Mouse (Mus musculus): ENCODE measurements around the gene Stbd1.
A peak's percentile ranks its signal among the peaks of the same experiment; 100 is the strongest.

Stbd1 gene

DNA sequence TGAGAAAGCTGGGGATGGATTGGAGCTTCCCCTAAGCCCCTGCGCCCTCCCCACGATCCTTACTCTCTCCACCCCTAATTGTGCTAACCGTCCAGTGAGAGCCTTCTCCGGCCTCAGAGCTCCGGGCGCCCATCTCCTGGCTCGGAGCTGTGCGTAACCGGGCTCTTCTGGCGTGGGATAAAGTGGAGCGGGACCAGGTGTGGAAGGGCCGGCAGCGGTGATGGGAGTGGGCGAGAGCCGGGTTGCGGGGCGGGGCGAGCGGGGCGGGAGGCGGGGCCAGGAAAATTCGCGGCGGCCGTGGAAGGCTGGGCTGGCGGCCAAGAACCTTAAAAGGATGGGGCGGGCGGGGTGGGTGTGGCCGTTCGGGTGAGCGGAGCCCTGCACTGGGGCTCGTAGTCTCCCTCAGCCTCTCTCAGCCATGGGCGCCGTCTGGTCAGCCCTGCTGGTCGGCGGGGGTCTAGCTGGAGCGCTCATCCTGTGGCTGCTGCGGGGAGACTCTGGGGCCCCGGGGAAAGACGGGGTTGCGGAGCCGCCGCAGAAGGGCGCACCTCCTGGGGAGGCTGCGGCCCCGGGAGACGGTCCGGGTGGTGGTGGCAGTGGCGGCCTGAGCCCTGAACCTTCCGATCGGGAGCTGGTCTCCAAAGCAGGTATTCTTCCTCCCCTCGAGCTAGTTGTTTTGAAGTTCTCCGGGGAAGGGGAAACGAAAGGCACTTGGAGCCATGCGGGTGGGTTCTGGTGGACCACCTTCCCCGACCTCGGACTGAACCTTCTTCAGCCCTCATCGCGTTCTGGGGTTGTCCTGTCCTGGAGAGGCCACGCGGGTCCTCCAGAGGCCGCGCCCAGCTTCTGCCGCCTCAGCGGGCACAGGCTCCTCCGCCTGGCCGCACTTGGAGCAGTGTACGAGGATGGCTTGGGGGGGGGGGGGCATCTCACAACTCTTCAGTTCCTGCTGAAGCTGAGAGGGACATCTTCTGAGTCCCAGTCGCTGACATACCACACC is at the start of gene Stbd1:
Gene Stbd1, plus strand, starts transcription at position 351 of the 1,000 bp plus-strand sequence.
- peak; percentile 86 to 87 for DNase-seq

DNA sequence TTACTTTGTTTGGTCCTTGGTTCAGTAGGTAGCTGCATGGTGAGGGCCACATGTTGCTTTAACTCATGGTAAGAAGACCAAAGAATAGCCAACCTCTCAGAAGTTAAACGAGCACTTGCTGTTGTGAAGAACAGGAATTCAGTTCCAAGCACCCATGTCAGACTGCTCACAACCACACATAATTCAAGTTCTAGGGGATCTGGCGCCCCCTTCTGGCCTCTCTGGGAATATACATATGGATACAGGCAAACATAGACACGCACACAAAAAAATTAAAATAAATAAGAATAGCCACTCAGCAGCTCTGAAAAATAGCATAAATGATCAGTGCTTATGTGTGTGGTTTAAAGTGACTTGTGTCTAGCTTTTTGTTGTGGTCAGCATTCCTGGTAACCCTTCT is 48.9 kb upstream of the Stbd1 start:
- DNase-seq: peak in 1 of 2 experiments; percentile 21

DNA sequence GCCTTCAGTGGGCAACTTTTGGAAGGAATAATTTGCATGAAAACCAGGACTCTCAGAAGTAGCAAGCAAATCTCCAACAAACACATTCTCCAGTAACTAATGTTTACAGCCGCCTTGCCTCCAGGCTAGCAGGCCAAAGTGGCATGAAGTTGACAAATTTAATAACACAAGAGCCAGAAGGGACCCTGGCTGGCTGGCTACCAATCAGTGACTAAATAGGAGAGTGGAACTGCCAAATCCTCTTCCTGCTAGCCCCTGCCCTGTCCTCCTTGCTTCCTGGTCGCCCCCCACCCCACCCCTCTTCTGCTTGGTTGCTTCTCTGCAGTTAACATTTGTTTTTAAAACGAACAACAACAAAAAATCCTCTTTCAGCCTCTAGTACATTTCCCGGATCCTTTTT is 48.4 kb upstream of the Stbd1 start:
- peak; percentile 15 to 33 for DNase-seq

DNA sequence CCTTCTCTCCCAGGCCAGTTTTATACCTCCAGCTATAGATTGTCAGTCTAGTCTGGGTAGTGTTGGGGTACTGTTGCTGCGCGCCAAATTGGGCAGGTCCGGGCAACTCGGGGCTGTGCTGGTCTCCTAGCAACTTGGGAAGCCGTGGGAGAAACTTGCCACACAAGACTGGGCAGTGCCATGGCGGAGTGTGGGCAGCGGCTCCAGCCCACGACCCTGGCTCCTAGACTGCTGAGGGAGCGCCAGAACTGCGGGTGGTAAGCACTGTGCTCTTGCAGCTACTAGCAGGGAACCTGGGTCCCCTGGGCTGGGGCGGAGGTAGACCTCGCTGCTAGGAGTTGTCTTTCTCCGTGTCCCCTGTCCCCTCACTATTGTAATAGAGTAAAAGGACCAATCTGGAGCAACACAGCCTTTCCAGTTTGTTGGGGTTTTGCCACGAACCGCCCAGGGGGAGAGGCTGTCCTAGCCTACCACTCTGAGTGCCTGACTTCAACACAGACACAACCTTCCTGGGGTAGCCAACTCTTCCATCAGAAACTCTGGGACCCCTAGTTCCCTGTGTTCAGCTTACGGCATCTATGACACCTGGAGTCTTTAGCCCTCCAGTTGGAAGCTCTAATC is 47.8 kb upstream of the Stbd1 start, which contains the start of gene Fam47e:
Gene Fam47e, plus strand, starts transcription at position 179 of the 621 bp plus-strand sequence.
- peak; percentile 47 to 66 for DNase-seq

DNA sequence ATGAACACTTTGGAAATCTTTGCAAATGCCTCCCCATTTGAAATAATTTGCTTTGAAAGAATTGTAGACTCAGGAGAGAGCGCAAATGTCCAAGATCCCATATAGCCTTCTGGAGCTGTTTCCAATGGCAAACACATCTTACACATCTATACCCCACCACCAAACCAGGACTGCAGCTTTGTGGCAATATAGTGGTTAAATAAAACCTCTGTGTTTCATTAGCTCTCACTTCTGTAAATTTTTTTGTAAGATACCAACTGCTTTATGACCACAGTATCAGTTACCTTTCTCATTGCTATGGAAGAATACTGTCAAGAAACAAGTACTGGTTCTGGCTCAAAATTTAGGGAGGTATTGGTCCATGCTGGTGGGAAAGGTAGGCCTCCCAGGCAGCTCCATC is 46.9 kb upstream of the Stbd1 start:
- no peak for DNase-seq

DNA sequence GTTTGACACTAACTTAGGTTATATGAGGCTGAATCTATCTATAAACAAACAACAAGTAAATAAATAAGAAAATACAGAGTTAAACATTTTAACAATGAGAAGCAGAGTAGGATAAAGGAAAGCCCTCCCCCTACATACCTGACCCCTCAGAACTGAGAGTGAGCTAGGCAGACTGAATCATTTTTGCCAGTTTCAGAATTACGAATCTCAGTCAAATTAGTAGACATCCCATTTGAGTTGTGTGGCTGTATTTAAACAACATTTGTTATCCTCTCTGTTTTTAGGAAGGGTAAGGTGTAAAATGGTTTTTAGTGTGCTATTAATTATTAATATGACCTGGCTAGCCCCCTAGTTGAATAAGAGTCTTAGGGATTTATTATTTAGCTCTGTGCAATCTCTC is 45.3 kb upstream of the Stbd1 start:
- no peak for DNase-seq

DNA sequence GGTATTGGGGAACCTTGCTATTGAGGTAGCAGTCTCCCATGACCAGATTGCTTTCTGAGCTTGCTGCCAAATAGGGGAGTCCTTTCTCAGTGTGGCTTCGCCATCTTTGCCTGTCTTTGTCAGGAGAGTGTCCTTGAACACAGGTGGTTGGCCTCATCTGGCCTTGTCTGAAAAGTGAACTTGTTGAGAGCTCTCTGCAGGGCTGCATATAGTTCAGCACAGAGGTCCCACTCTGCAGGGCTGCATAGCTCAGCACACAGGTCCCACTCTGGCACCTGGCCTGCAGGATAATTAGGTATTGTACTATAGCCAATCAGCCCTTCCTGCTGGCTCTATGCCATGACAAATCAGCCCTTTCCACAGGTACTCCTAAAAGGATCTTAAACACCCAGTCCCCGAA is 42.6 kb upstream of the Stbd1 start:
- no peak for DNase-seq

DNA sequence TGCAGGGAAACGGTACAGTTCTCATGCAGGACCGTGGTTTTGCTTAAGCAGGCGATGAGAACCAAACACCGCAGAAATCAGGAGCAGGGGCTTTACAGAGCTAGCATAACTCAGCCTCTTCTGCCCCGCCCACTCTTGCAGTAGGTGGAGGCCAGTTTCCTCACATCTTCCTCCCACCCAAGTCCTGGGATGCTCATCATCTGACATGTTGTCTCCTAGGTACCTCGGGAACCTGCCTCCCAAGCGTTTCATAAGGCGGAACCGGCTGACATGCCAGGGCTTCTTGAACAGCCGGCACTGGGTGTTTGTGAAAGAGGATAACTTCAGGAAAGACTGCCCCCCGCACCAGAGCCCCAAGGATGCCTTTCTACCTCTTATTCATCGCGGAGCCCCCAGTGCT is 40.8 kb upstream of the Stbd1 start:
- DNase-seq: no peak

DNA sequence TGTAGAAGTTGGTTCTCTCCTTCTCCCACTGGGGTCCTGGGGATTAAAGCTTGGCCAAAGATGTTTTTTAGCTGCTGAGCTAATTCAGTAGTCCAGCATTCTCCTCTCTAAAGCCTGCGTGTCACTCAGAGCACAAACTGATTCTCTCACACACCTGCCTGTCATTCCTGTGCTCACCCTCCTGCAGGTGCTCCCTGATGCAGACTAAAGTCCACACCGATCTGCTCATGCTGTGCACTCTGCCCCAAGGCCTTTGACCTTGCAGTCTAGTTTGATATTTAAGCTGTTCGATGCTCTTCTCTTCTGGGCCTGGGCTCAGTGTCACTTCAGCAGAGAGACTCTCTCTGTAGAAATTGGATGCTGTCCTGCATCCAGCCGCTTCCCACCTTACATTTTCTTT is 31.6 kb upstream of the Stbd1 start:
- DNase-seq: no peak

DNA sequence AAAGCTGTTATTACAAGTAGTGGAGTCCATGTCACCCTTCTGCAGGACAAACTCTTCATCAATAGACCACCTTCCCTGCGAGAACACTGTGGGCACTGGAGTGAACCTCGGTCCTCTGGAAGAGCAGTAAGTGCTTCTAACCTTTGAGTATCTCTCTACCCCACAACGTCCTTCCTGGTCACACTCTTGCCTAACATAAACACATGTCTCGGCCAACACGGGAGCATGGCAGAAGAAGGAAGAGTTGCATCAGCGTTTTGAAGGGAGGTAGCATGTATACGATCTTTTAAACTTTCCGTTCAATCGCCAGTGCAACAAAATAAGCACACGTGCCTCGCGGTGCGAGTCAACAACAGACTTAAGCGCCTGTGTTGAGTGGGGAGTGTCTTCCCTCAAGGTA is 23.3 kb upstream of the Stbd1 start:
- DNase-seq: no peak

DNA sequence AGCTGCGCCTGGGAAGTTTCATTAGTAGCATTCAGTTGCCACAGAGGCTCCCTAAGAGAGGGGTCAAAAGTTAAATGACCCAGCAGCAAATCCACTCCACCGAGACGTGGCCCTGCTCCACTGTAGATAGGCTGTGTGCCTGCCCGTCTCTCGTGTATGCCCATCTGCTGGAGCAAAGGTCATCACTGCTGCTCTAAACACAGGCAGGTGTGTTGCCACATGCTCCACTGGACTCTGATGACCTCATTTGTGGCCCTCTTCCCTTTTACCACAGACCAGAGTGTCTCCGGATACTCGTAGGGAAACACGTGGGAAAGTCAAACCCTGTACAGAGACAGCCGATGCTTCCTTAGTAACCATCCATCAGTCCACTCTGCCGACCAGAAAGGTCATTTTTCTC is 16.9 kb upstream of the Stbd1 start:
- no peak for DNase-seq

DNA sequence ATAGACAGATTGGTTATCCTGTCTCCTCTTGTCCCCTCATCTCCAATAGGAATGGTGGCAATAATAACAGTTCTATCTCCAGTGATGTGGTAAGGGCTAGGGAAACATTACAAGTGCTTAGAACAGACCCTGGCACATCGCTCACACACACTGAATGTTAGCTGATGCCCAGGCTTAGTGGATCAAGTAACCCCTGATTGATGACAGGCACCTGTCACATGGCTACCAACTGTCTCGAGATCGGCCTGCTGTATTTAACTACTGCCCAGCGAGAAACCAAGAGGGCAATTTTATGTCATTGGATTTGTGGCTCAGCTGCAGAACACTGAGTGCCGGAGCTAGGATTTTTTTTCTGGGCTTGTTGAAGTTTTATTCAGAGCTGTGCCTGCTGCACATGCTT is 7.8 kb upstream of the Stbd1 start:
- DNase-seq: no peak

DNA sequence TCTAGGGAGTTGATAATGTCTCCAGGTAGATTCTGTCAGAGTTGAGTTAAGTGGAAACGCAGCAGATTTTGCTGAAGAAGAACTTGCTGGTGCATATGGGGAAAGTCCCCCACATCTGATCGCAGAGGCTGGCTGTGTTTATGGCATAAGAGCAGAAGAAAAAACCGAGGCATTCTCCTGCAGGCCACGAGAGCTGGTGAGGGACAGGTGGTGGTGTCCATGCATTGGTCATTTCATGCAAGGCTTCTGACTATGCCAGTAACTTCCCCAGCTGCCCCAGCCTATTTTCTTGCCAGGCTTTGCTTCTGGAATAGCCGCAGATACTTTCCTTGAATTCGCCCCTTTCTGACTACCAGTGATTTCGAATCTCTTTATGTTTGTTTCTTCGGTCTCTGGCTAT is 6.0 kb upstream of the Stbd1 start:
- no peak for DNase-seq

DNA sequence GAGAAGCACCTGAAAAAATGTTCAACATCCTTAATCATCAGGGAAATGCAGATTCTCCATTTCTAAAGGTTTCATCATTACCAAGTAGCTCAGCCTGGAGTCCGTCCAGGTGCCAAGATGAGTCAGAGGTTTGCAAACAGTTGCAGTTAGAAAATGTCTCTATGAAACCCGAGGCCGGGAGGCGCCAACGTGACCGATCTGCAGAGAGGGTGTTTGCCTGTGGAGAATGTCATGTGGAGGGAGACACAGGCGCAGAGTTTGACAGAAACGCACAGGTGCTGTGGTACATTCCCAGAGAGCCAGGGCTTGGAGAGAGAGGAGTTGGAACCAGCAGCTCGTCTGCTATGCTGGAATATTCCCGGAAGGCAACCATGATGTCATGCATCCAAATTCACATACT is 3.8 kb upstream of the Stbd1 start:
- DNase-seq: no peak

DNA sequence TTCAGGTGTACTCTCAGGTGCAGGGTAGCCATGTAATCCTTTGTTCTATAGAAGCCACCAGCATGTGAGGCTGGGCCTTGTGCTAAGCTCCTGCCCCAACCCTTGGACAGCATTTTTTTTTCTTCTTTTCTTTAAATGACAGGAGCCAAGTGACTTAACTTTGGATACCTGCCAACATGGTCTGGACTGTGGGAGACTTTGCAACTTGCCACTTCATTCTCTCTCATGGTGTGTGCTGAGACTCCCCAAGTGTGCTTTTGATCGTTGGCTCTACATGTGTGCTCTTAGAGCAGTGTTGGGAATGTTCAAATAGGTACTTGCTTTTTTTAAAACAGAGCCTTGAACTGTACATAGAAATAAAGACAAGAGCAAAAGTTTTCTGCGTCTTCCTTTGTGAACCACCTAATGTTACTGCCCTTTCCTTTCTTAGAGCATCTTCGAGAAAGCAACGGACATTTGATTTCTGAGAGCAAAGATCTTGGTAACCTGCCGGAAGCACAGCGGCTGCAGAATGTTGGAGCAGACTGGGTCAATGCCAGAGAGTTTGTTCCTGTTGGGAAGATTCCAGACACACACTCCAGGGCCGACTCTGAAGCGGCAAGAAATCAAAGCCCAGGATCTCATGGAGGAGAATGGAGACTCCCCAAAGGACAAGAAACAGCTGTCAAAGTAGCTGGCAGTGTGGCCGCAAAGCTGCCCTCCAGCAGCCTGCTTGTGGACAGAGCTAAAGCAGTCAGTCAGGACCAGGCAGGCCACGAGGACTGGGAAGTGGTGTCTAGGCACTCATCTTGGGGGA is 1.8 kb downstream of the Stbd1 start:
- DNase-seq: peak; percentile 51 to 66

DNA sequence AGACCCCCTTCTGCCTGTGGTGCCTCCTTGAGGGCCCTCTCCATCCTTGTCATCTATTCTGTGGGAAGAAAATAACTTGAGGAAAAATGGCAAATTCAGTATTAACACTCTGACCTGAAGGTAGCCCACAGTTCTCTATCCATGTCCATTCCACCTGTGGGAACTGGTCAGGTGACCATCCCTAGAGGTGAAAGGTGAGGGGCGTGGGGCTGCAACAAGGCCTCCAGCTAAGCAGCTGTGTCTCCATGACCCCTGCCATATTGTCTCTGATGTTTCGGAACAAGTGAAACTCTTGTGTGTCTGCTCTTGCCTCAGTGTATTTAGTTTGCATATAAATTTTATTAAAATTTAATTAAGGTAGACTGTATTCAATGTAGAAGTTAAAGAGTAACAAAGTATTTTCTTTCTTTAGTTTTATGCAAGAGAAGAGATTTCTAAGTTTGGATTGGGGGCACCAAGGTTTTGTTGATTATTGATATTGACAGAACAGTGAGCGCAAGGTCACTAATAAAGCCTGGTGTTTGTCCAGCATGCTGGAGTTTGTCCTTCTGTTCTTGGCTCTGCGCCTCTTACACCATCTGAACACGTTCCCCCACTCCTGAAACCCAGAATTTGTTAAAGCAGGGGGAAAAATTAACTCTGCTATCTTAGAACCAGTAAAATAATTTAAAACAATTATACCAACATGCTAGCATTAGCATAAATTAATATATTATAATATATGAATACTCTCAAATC is 4.8 kb downstream of the Stbd1 start:
- DNase-seq: no peak

DNA sequence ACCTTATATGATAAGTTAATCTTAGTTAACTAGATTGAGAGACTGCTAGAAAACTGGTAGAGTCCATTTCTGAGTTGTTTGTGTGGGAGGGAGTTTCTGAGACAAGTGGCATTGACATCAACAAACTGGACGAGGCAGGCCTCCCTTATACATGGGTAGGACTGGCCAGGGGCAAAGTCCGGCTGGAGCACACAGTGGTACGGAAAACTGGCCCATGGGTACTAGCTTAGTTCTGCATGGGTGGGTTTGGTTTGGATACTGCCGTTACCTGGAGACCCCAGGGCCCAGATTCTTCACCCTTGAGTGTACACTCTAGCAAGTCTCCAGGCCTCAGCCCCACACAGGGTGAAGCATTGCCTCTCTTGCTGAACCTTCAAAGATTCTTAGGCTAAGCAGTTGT is 9.9 kb downstream of the Stbd1 start:
- DNase-seq: peak in 1 of 2 experiments; percentile 26

DNA sequence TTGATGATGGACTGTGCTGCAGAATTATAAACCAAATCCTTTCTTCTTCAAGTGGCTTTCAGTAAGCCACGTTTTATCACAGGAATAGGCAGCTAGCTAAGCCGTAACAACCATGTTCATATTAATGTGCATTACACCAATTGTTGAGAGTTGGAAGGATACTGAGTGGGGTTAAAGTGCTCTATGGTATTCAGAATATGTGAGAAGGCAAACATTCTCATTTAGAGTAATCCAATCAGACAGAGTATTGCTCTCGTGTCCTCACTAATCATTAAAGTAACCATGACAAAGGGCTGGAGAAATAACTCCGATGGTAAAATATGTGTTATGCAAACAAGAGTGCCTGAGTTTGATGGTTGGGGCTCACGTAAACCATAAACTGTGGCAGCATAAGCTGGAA is 19.0 kb downstream of the Stbd1 start:
- DNase-seq: no peak

DNA sequence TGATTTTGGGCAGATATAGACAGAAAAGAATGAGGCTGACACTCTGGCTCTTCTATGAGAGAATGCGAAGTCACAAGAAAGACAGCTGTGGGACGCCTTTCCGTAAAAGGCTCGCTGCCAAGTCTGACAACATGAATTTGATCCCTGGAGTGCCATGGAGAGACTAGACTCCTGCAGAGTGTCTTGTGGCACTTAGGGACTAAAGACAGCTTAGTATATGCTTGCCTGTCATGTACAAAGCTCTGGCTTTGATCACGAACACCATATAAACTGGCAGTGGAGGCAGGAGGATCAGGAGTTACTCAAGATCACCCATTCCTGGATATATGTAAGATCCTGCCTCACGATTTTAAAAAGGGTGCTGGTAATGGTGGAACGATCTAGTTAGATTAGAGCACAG is 25.1 kb downstream of the Stbd1 start:
- DNase-seq: no peak

DNA sequence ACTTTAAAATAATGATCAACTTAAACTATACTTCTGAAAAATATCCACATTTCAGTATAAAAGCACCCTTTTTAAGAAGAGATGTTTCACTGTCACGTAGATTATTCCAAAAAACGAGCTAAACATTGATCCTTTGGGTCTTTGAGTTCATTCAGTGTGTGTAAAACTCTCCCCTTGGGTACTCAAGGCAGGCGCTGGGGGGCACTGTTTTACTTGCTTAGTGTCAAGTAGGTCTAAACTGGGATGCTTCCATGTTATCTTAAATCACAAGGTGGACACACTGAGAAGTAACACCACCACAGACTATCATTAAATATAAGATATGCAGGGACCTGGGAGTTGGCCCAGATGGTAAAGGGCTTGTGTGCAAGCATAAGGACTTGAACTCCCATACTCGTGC is 30.7 kb downstream of the Stbd1 start:
- peak; percentile 12 to 27 for DNase-seq

DNA sequence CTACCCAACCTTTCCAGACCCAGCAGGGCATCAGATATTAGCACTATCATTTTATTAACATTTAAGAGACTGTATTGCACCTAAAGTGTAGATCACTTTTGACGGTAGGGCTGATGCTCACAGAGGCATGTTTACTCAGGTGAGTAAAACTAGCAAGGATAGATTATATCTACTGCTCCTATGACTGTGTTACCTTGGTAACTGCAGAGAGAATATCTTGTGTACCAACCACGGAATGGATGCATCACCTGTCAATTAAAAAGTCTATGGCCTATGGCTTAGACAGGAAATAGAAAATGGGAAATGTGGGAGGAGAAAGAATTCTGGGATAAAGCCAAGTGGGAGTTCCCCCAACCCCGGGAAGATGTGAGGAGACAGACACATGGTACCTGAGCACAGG is 32.1 kb downstream of the Stbd1 start:
- no peak for DNase-seq

DNA sequence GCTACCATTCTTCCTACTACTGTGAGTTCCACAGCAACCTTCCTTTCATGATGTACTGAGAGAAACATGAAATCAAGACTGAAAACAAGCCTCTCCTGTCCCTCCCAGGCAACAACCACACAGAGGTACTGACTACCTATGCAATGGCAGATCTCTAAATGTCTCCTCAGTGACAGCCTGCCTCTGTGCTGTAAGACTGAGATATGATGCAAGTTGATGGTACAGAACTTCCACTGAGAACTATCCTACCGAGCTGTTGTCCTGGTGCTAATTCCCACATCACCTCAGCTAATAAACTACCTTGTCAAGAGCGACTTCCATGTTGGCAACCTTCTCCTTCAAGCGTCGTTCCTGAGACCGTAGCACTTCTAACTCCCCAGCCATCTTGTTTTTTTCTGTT is 33.0 kb downstream of the Stbd1 start:
- DNase-seq: no peak

DNA sequence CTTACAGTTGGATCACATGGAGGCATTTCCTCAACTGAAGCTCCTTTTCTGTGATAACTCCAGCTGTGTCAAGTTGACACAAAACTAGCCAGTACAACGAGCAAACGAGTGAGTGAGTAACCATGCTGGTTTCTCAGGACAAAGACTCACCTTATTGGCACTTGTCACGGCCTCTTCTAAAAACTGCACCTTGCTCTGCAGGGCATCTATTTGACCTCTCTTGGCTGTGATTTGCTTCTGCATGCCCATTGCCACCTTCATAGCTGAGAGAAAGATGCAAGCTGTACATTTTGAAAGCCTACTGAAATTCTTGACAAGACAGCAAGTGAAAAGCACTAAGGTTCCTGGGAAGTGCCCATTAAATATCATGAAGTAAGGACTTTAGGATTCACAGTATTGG is 38.0 kb downstream of the Stbd1 start:
- DNase-seq: no peak
